Mouse (Mus musculus) stomach, embryonic 16.5 days (tissue): ENCODE measurements at regions not wholly inside any gene's neighbourhood (a gene's known extent, or its start where the extent isn't known, plus 50 kb on each side); places are given as distances from the start of the nearest gene placed in this dataset.

ENCODE experiments used
- ATAC-seq: fragments of 200-750 bp; cut with Nextera tagmentation; 2 replicates; pipeline ENCODE4 v1.8.0; 2017; ENCODE audit warnings: moderate number of reproducible peaks, moderate TSS enrichment; ENCODE audit not compliant: insufficient read depth, low FRiP score
- H3K27ac ChIP-seq: fragments of 300-500 bp; sonication (generic); 2 replicates; pipeline ENCODE4 v1.5.1; 2014; ENCODE audit warnings: low read length
- H3K27me3 ChIP-seq: fragments of 300-500 bp; sonication (generic); 2 replicates; pipeline ENCODE4 v1.6.1; 2014; ENCODE audit warnings: low read length, control low read depth, mixed read lengths; ENCODE audit not compliant: control insufficient read depth, insufficient read depth
- H3K36me3 ChIP-seq: fragments of 300-500 bp; sonication (generic); 2 replicates; pipeline ENCODE4 v1.6.1; 2014; ENCODE audit warnings: low read length; ENCODE audit not compliant: control insufficient read depth, insufficient read depth
- H3K4me1 ChIP-seq: fragments of 300-500 bp; sonication (generic); 2 replicates; pipeline ENCODE4 v1.6.1; 2014; ENCODE audit warnings: low read length, control low read depth, mixed read lengths; ENCODE audit not compliant: control insufficient read depth, insufficient read depth
- H3K4me2 ChIP-seq: fragments of 300-500 bp; sonication (generic); 2 replicates; pipeline ENCODE4 v1.6.1; 2014; ENCODE audit warnings: low read depth, low read length, mixed read lengths
- H3K4me3 ChIP-seq: fragments of 300-500 bp; sonication (generic); replicated peaks from 2 replicates; pipeline ENCODE4 v1.5.1; 2014; ENCODE audit warnings: mild to moderate bottlenecking, low read length
- H3K9ac ChIP-seq: fragments of 300-500 bp; sonication (generic); 2 replicates; pipeline ENCODE4 v1.6.1; 2014; ENCODE audit warnings: low read length
- H3K9me3 ChIP-seq: fragments of 300-500 bp; sonication (generic); replicated peaks from 2 replicates; pipeline ENCODE4 v1.6.1; 2016; ENCODE audit warnings: low read length, control low read depth; ENCODE audit not compliant: control insufficient read depth
- WGBS: fragments of 180-500 bp; shearing (Covaris S2); extraction: QIAGEN DNeasy Blood & Tissue Kit; methylation state at CpG from one replicate; pipeline ENCODE4 v1.1.7; 2014; 5-methylcytosine and 5-hydroxymethylcytosine counted together

DNA sequence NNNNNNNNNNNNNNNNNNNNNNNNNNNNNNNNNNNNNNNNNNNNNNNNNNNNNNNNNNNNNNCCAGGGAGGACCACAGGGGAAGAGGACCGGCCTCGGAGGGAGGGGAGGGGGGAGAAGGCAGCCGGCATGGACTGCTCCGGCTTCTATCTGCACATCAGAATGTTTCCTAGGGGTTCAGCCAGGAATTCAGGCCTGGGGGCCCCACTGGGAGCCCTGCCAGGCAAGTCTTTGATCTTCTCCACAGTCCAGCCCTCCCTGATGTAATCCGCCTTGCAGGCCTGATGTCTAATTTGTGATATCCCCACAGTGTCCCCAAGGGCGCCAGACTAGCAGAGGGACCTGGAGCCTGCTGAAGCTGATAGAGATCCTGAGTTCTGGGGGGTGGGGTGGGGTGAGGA, 57.1 kb upstream of the Tbx3 start:
- Histone ChIP-seq H3K27ac (peak overlapping the region; percentile 35; the same call in 1 of the 2 replicates), H3K27me3 (no peaks in the 10 kb centered on the region), H3K9me3 (no peaks in the 10 kb centered on the region), H3K36me3 (no peaks in the 10 kb centered on the region), H3K4me3 (no peak overlapping the region), H3K4me1 (no peaks in the 10 kb centered on the region), H3K9ac (no peak overlapping the region), H3K4me2 (no peak overlapping the region)
- peak; percentile 57; the same call in 1 of the 2 replicates for ATAC-seq
- WGBS = 30% methylated on average over 6 of the region's 6 CpGs

DNA sequence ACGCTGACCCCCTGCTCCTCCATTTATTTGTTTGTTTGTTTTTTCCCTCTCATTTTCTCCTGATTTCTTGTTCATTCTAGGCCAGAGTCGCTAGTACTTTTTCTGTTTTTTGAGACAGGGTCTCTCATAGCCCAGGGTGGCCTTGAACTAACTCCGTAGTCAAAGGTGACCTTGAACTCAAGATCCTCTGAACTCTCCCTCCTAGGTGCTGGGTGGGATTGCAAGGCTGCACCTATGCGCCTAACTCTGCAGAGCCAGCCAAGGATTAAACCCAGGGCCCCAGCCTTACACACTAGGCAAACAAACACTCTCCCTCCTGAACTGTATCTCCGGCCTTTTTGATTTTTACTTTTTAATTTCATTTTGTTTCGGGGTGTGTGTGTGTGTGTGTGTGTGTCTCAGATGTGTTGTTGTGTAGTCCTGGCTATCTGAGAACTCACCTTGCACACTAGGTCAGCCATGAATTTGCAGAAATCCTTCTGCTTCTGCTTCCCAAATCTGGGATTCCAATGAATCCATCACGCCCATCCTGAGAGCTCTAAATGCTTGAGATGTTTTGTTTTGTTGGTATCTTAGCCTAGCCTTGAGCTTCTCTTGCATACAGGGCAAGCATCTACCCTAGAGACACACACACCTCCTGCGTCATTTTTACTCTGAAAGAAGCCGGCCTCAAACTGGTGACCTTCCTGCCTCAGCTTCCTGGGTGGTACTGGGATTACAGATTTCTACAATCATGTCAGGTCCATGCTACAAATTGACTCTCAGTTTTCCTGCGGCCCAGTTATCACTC, 56.3 kb upstream of the Tbx3 start:
- H3K27ac ChIP-seq = no peak overlapping the region
- no peak overlapping the region for H3K9ac ChIP-seq
- 83% methylated on average over 10 of the region's 10 CpGs for WGBS
- H3K36me3 ChIP-seq = no peaks in the 10 kb centered on the region
- no peaks in the 10 kb centered on the region for H3K4me1 ChIP-seq
- no peaks in the 10 kb centered on the region for H3K27me3 ChIP-seq
- no peak for ATAC-seq
- no peak overlapping the region for H3K4me3 ChIP-seq
- H3K9me3 ChIP-seq = no peaks in the 10 kb centered on the region
- H3K4me2 ChIP-seq = no peak overlapping the region

DNA sequence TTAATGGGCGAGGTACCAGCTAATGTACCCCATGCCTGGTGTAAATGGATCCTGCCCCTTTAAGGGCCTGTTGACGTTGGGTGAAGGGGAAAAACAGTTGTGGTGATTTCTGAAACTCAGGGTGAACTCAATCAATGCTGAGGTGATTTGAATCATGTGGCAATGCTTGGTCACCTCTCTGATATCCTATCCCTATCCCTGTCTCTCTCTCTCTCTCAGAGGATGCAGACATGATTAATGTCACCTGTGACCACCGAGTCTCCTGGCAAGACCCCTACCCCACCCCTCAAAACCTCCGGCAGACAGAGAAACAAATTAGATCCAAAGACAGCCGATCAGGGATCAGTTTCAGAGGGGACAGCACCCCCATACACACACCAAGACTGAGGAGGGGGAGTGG, 54.8 kb upstream of the Tbx3 start:
- 39% methylated on average over 5 of the region's 5 CpGs for whole genome bisulfite sequencing
- no peak overlapping the region for H3K9ac ChIP-seq
- ATAC-seq = no peak

DNA sequence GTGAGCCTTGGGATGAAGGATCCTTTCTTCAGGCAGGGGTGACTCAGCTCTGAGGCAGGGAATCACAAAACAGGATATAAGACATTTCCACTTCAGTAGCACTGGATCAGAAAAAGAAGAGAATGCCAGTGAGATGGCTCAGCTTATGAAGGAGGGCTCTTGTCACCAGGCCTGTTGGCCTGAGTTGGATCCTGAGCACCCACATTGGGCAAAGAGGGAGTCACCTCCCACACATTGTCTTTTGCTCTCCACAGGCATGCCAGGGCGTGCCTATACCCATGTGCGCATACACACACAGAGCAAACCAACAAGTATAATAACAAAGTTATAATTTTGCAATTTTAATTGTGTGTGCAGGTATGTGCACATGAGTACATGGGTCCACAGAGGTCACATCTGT, 52.6 kb upstream of the Tbx3 start:
- 88% methylated on average over 2 of the region's 2 CpGs for WGBS
- Histone ChIP-seq H3K36me3 (no peaks in the 10 kb centered on the region), H3K27ac (no peak overlapping the region), H3K4me1 (peaks cover 5% of the 10 kb centered on the region; the same call in 1 of the 2 replicates), H3K4me2 (no peak overlapping the region), H3K27me3 (no peaks in the 10 kb centered on the region), H3K9ac (no peak overlapping the region), H3K9me3 (no peaks in the 10 kb centered on the region), H3K4me3 (no peak overlapping the region)
- ATAC-seq = no peak

More for the DNA sequence above, 54.8 kb upstream of the Tbx3 start:
- no peak overlapping the region for H3K4me3 ChIP-seq
- H3K27ac ChIP-seq = no peak overlapping the region
- H3K9me3 ChIP-seq = no peaks in the 10 kb centered on the region
- peaks cover 5% of the 10 kb centered on the region; the same call in 1 of the 2 replicates for H3K4me1 ChIP-seq
- no peaks in the 10 kb centered on the region for H3K36me3 ChIP-seq
- no peak overlapping the region for H3K4me2 ChIP-seq
- no peaks in the 10 kb centered on the region for H3K27me3 ChIP-seq

DNA sequence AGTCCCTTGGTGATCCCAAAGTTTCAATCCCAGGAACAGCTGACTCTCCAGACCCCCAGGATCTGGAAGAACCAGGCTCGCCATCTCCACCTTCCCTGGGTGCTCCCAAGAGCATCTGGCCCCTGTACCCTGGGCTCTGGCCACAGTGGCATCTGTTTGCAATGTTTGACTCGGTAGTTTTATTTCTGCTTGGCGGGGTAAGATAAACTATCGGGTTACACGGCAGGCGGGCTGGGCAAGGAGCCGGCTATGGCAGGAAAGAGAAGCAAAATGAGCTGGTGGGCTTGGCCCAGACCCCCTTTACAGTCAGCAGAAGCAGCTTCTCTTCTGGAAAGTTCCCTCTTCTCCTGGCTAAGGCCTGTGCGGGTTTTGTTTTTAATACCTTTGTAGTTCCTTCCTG, 50.6 kb upstream of the Tbx3 start:
- Histone ChIP-seq H3K4me1 (peaks cover 8% of the 10 kb centered on the region; the same call in 1 of the 2 replicates), H3K4me2 (no peak overlapping the region), H3K9me3 (no peaks in the 10 kb centered on the region), H3K9ac (no peak overlapping the region; the same call in 1 of the 2 replicates), H3K36me3 (no peaks in the 10 kb centered on the region), H3K27ac (no peak overlapping the region), H3K4me3 (no peak overlapping the region), H3K27me3 (no peaks in the 10 kb centered on the region)
- 21% methylated on average over 8 of the region's 8 CpGs for WGBS
- no peak for ATAC-seq
